Mouse (Mus musculus) spleen, adult 2 months (tissue): ENCODE measurements around the gene Gmppa.

Experiments used
- CTCF ChIP-seq: fragments of 200-500 bp; IDR thresholded peaks from 2 replicates; pipeline ENCODE4 v1.5.1; 2011; ENCODE audit warnings: mild to moderate bottlenecking, inconsistent platforms; ENCODE audit not compliant: insufficient read depth, insufficient read length, insufficient replicate concordance; ENCODE audit errors: extremely low read depth
- POLR2A ChIP-seq: fragments of 200-500 bp; IDR thresholded peaks from 2 replicates; pipeline ENCODE4 v1.6.1; 2011; ENCODE audit warnings: low read depth, low read length, inconsistent platforms

DNA sequence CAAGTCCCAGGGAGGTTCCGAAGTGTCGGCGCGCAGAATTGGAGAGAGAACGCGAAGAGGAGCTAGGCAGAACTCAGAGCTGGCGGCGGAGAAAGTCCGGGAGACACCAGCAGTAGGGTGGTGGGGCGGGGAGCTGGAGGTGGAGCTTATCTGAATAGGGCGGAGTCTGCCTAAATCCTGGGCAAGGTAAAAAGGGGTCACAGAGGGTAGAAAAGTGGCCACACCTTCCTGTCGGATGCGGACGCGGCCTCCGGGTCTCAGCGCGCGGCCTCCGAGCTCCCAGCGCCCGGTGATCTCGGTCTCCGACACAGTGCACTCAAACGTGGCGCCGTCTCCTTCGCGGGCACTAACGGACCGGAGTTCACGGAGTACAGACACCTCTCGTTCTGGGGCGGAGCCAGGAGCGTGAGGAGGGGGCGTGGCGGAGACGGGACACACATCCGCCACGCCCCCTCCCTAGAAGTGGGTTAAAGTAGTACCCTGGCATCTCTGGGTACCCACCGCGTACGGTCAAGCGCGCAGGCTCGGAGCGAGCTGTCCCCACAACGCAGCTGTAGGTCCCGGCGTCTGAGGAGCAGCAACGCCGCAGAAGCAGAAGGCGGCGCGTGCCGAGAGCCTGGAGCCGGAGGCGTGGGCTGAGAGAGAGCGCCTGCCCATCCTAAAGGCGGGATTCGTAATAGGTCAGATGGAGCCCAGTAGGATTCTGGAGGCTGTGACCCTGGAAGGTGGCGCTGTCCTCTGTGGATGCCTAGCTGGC lies 51.9 kb downstream of the Gmppa start:
- TF ChIP-seq POLR2A: no peak
- TF ChIP-seq CTCF: no peak
